Mouse (Mus musculus) layer of hippocampus, adult 18-20 months (tissue): ENCODE measurements around the gene Tmem62. TPM values are rescaled to one million over a fixed set of nuclear protein-coding genes. Genes with fewer than 3 reads are reported as not detected.
"Not testable (repeated sequence)": the region's sequence is repeated elsewhere in the genome, so short reads cannot be mapped to it uniquely, and the experiment has no call there.

Experiments used
- DNase-seq, 2 experiments: peaks; one replicate each; pipeline ENCODE4 v3.0.0; 2022; ENCODE audit warnings: low spot score in 2 of 2
- total RNA-seq, 2 experiments: library from RNA; stranded (reverse); gene quantifications; 2 replicates each; pipeline ENCODE4 v1.2.3; 2021

Tmem62 gene
- total RNA-seq, 2 experiments from 2014 or later, result 22.0 to 23.1 TPM

- DNase-seq, result no peak
Measured at GRCm38 (mm10) chr2:120991196-120991595, 14.4 kb downstream of the Tmem62 start.

DNA sequence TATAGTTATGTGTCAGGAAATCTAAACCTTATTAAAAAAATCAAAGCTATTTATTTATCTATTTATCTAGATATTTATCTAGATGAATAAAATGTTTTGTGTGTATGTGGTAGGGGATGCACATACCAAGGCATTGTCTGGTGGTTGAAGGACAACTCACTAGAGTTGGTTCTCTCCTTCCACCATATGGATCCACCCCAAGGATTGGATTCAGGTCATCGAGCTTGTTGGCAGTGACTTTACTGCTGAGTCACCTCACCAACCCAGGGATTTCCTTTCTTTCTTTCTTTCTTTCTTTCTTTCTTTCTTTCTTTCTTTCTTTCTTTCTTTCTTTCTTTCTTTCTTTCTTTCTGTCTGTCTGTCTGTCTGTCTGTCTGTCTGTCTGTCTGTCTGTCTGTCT is 19.8 kb downstream of the Tmem62 start:
- not testable (repeated sequence) for DNase-seq

DNA sequence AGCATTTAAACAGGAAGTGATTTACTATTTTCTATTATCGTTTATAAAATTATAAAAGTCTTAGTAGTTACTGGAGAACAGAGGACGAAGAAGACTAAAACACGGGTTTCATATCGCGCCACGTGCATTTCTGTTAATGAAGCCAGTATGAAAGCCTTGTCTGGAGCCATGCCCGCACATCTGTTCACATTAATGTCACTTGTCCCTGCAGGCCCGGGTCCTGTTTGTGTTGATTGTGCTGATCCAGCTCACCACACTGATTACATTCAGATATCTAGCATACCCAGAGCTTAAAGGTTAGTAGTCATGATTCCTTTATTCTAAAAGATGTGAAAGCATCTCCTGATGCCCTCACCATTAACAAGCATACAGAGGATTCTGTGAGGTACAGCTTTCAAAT is 22.0 kb downstream of the Tmem62 start:
- DNase-seq, result no peak

DNA sequence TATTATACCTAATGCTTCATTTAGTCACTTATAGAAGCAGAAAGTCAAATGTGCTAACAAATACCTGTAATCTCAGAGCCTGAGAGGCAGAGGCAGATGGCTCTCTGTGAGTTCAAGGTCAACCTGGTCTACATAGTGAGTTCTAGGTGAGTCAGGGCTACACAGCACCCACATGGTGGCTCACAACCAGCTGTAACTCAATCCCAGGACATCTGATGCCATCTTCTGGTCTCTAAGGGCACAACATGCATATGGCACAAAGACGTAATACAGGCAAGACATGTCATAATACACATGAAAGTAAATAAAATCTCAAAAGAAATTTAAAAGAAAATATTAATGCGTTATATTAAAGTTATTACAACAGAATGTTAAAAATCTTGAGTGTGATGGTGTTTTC is 26.8 kb downstream of the Tmem62 start:
- no peak for DNase-seq

- no peak for DNase-seq
Measured at GRCm38 (mm10) chr2:121004018-121004811, 27.4 kb downstream of the Tmem62 start.

DNA sequence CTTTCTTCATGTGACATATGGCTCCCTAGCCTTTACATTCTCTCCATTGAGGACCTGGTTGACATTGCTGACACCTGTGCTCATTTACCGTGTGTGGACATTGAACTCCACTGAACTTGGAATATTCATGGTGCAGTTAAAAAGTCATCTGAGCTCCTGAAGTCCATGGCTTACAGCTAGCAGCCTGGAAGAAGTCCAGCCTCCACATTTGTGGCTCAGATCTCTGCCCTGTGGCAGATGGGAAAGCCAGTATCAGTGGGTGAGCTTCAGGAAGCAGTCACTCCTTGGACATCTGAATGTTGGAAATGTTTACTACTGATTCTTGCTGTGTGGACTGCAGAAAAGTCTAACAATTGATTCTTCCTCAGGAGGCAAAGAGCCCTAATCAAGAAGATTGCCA is 30.2 kb downstream of the Tmem62 start:
- no peak for DNase-seq

GRCm38 (mm10) chr2:121007925-121008663 is 31.3 kb downstream of the Tmem62 start, which contains the start of gene Ccndbp1:
Gene Ccndbp1 (plus strand): TSS chr2:121008403.
- DNase-seq, result peak; percentile 69 to 87

DNA sequence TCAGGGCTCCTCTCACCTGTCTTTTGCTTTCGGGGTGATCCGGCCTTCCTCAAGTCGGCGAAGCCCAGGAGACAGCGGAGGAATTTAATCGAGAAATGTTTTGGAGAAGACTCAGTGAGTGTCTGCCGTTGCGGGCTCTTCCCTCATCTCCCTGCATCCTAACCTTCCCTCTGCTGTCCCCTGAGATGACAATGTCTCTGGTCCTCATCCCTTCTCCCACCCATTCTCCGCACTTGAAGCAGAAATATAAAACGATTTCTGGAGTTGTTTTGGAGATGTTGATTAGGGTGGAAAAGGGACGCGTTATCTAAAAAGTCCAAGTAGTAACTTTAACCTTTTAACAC is 31.8 kb downstream of the Tmem62 start:
- DNase-seq, result no peak

- DNase-seq, result no peak
Measured at GRCm38 (mm10) chr2:121009071-121009677, 32.4 kb downstream of the Tmem62 start.

- DNase-seq, result no peak
Measured at GRCm38 (mm10) chr2:121012676-121013075, 35.9 kb downstream of the Tmem62 start.

GRCm38 (mm10) chr2:121015507-121015906 is 38.7 kb downstream of the Tmem62 start:
- no peak for DNase-seq

DNA sequence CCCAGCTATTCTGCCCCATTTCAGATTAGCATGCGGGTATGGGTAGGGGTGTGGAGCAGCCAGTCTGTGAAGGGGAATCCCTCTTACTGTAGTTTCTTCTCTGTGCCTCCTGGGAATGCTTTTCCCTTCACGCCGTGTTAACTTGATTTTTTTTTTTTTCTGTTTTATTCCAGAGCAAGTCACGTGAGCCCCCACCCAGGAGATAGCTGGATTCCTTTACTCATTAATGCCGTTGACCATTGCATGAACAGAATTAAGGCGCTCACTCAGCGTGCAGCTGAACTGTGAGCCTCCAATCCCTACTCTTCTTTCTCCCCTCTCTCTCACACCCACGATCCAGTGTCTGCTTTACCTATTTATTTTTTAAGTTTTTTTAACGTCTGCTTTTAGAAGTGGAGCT is 39.4 kb downstream of the Tmem62 start:
- no peak for DNase-seq

- DNase-seq, result no peak
Measured at GRCm38 (mm10) chr2:121017151-121017550, 40.3 kb downstream of the Tmem62 start.

- DNase-seq, result no peak
Measured at GRCm38 (mm10) chr2:121022918-121023317, 46.1 kb downstream of the Tmem62 start.

GRCm38 (mm10) chr2:121036733-121037341 is 60.0 kb downstream of the Tmem62 start, which contains the start of gene Epb42:
Gene Epb42 (minus strand): TSS chr2:121037072.
- no peak for DNase-seq

DNA sequence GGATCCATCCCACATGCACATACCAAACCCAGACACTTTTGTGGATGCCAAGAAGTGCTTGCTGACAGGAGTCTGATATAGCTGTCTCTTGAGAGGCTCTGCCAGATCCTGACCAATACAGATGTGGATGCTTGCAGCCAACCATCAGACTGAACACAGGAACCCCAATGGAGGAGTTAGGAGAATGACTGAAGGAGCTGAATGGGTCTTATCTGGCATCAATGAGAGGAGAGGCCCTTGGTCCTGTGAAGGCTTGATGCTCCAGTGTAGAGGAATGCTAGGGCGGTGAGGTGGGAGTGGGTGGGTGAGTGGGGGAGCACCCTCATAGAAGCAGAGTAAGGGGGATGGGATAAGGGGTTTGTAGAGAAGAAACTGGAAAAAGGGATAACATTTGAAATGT is 62.0 kb downstream of the Tmem62 start:
- not testable (repeated sequence) for DNase-seq

DNA sequence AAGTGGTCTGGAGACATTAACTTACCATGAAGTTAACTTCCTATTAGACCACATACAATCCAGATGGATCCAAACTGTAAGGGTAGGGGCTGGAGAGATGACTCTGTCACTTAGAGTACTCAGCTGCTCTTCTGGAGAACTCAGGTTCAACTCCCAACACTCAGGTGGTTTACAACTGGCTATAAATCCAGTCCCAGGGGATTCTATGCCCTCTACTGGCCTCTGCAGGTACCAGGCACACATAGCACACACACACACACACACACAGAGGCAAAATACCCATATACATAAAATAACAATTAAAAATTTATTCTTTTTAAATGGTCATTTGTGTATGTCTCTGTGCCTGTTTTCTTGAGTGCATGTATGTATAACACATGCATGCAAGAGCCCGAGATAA is 62.6 kb downstream of the Tmem62 start:
- DNase-seq, result no peak

GRCm38 (mm10) chr2:121041098-121041497 is 64.3 kb downstream of the Tmem62 start:
- peak; percentile 13 to 62 for DNase-seq

GRCm38 (mm10) chr2:121045653-121046052 is 68.8 kb downstream of the Tmem62 start:
- DNase-seq, result no peak

DNA sequence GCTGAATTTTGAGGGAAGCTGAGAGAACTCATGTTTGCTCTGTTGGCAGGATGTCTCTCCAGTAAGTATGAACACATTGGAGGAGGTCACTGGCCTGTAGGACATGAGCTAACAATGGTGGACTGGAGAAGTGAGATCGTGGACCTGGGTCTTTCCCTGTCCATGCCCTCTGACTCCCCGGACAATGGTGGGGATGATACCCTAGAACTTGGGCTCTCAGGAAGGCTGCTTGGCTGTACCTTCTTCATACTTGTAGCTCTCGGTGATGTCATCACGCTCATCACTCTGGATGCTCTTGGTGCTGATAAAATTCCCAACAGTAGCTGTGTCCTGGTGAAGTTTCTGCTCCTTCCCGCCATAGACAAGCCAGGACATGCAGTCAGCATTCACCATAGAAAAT is 75.4 kb downstream of the Tmem62 start:
- DNase-seq, result no peak

DNA sequence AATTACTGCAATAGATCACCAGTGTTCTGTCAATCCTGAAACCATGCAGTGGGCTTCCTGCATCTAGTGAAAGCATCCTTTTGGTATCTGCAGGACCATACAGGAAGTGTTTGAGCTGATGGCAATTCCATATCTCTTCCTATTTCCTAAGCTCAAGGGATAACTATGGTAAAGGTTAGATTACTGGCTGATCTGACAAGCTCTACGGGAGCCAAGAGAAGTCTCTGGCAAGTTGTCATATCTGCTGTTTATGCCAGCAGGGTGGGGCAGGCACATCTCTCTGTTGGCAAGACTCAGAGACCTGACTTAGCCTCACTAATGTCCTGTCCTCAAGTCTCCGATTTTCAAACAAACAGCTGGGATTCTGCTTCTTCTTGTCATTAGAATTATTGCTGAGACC is 77.2 kb downstream of the Tmem62 start:
- no peak for DNase-seq

GRCm38 (mm10) chr2:121055915-121056314 is 79.1 kb downstream of the Tmem62 start:
- no peak for DNase-seq
